Mouse (Mus musculus) C2C12 (cell line): ENCODE results near the gene Zfp771.

ENCODE experiments used
- CTCF ChIP-seq: IDR thresholded peaks from one replicate; pipeline ENCODE4 v1.5.1; 2011; ENCODE audit not compliant: control insufficient read depth, insufficient read depth, insufficient read length
- FOSL1 ChIP-seq: IDR thresholded peaks from one replicate; pipeline ENCODE4 v1.8.0; 2011; ENCODE audit warnings: mild to moderate bottlenecking, low read length; ENCODE audit not compliant: poor library complexity, insufficient read depth, severe bottlenecking
- MYOD1 ChIP-seq: IDR thresholded peaks from one replicate; pipeline ENCODE4 v1.6.1; 2011; ENCODE audit warnings: low read depth; ENCODE audit not compliant: control insufficient read depth, insufficient read length
- USF1 ChIP-seq: IDR thresholded peaks from one replicate; pipeline ENCODE4 v1.6.1; 2011; ENCODE audit warnings: low read depth, mild to moderate bottlenecking, control low read depth, moderate library complexity

DNA sequence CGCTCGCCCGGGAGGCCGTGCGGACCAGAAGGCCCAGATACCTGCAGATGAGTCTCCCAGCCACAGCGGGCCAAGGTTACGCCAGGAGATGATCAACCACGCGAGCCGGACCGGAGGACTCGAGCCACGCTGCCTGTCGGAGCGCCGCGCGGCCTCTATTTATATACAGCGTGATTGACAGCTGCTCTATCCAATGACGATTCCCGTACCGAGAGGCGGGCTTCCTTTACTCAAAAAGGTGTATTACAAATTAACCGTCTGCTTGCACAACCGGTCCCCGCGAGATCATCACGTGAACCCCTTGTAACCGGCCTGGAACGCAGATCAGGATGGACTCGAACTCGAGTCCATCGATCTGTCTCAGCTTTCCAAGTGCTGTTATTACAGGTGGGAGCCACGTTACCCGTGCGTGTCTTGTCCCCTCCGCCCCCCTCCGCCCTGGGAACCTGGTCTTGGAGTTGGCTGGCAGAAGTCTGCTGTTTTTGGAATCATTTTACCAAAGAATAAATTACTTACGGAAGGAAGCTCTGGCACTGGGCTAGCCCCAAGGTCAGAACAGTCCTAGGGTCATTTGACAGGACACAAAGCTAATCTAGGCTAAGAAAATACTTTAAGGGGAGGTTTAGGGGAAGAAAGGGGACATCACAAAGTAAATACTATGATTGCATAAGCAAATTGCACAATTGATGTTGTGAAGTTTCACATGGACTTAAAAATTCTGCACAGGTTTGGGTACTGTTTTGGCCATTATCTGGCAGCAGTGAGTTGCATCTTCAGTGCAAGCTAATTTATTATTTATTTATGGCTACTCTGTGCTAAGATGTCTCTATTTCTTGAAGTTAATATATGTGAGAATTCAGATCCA lies 30.1 kb downstream of the Zfp771 start, which contains the start of gene Sephs2:
- TF ChIP-seq CTCF: no peak
- TF ChIP-seq USF1: peak; percentile 70
- no peak for TF ChIP-seq MYOD1
- no peak for TF ChIP-seq FOSL1
